Mouse (Mus musculus): ENCODE results near the gene Atp8a2.

GRCm38 (mm10) chr14:59649337-59649736 lies 547.6 kb downstream of the Atp8a2 start:
- no peak for TF ChIP-seq CTCF (IDR thresholded peaks at IDR 0.05; ENCODE audit: borderline replicate concordance, insufficient read depth, low read depth, low read length)
- TF ChIP-seq POLR2A (IDR thresholded peaks at IDR 0.05; ENCODE audit: borderline replicate concordance, insufficient read depth, low read length): no peak

All from cerebellum, adult 2 months (tissue).